Mouse (Mus musculus): ENCODE measurements at regions not wholly inside any gene's neighbourhood (a gene's known extent, or its start where the extent isn't known, plus 50 kb on each side); places are given as distances from the start of the nearest gene placed in this dataset.

DNA sequence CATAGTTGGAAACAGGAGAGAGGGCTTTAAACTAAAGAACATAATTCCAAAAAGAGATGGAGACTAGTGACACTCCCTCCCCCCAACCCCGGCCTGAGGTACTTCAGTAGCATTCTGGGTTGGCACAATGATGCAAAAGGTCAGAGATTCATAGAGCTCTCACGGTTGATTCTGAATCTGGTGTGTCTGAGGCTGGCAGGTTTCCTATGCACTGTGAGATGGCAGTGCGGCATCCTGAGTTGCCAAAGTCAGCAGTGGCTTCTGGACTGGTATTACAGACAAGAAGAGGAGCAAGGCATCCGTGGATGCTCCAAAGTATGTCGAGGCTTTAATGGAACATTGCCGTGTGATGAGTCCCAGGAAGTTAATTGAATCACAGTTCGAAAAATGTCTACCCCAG is 2791.8 kb upstream of the Gm7489 start:
- ATAC-seq (ENCODE audit: poor library complexity, severe bottlenecking): no peak

DNA sequence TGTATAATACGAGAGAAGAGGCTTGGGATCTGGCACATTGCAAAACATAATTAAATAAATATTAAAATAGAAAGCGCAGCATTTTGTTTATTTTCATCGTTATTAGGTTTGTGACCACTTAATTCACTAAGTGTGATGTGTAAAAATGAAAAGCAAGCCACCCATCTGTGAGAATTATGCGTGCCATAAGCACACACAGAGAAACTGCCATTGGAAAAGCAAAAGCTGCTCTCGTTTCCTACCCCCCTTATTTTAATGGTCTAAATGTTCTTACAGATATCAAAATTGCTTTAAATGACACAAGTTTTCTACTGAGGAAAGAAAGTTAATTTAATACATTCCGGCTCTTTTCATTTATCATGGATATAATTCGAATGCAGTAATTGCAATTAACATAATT is 2780.8 kb upstream of the Gm7489 start:
- no peak for ATAC-seq (ENCODE audit: poor library complexity, severe bottlenecking)

DNA sequence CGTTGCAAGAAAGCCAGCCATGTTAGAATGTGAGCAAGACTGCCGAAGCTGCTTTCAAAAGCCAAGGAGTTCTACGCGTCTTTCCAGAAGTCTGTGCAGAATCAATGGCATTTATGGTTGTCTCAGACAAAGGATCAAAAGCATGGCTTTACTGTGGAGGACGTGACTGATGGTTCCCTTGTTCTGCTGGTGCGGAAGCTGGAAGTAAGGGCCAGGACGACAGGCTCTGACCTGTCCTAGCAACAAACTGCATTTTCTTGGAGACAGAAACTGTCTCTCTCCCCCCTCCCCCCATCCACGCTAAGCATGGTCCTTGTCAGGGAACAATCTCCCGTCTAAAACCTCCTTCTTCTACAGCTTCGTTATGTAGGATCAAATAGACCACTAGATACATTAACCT is 2780.3 kb upstream of the Gm7489 start:
- no peak for ATAC-seq (ENCODE audit: poor library complexity, severe bottlenecking)

GRCm38 (mm10) chr15:51104796-51105195 is 2779.9 kb upstream of the Gm7489 start:
- no peak for ATAC-seq (ENCODE audit: poor library complexity, severe bottlenecking)

- ATAC-seq (ENCODE audit: poor library complexity, severe bottlenecking): no peak
Observed at GRCm38 (mm10) chr15:51105359-51106008, 2779.2 kb upstream of the Gm7489 start.

GRCm38 (mm10) chr15:51110186-51110585 is 2774.5 kb upstream of the Gm7489 start:
- no peak for ATAC-seq (ENCODE audit: poor library complexity, severe bottlenecking)

DNA sequence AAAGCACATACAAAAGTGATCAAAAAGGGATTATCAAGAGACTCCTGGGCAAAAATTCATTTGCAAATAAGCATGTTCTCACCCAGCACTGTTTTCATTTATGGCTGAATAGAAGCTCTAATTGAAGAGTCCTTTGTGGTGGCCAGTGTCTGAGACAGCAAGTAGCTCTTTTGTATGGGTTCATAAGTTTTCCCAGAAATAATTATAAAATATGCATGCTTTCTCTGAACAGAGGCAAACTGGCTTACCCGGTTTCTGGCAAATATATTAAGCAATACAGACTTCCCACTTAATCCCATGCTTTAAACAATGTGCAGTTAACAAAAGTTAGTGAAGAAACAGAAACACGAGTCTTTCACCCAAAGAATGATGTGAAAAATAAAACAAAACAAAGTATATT is 2758.8 kb upstream of the Gm7489 start:
- ATAC-seq (ENCODE audit: poor library complexity, severe bottlenecking): no peak

- no peak for ATAC-seq (ENCODE audit: poor library complexity, severe bottlenecking)
Observed at GRCm38 (mm10) chr15:51131017-51131416, 2753.7 kb upstream of the Gm7489 start.

- no peak for ATAC-seq (ENCODE audit: poor library complexity, severe bottlenecking)
Observed at GRCm38 (mm10) chr15:51136121-51136520, 2748.6 kb upstream of the Gm7489 start.

GRCm38 (mm10) chr15:51139507-51139906 is 2745.2 kb upstream of the Gm7489 start:
- no peak for ATAC-seq (ENCODE audit: poor library complexity, severe bottlenecking)

DNA sequence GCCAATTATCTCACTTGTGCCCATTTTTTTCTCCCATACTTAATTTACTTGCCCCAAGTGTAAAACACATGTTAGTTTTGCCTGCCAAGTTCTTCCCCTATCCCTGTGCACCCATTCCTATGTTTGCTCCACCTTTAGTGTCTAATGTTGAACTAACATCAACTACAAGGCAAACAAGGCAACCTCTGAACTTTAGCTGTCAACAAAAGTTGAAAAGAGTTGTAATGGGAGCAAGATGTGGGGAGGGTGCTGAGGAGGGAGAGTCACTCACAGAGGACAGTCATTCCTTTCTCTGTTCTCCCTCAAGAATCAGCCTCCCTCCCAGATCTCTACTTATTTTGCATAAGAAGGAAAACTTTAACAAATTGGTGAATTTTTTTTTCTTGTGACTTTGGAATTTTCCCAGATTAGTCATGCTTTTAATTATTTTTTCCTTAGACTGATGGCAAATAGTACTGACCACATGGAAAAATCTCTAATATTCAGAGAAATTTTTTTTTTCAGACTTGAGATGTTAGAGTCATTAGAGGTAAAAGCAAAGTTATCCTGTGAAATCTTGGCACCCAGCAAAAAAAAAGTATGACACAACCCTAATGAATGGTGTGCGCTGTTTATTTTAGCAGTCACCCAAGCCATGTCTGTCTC is 2710.6 kb upstream of the Gm7489 start:
- no peak for ATAC-seq (ENCODE audit: poor library complexity, severe bottlenecking)

- no peak for ATAC-seq (ENCODE audit: poor library complexity, severe bottlenecking)
Observed at GRCm38 (mm10) chr15:51176466-51176865, 2708.2 kb upstream of the Gm7489 start.

- no peak for ATAC-seq (ENCODE audit: poor library complexity, severe bottlenecking)
Observed at GRCm38 (mm10) chr15:51189134-51189533, 2695.6 kb upstream of the Gm7489 start.

- ATAC-seq (ENCODE audit: poor library complexity, severe bottlenecking): no peak
Observed at GRCm38 (mm10) chr15:51197466-51198158, 2687.1 kb upstream of the Gm7489 start.

- ATAC-seq (ENCODE audit: poor library complexity, severe bottlenecking): no peak
Observed at GRCm38 (mm10) chr15:51203351-51203750, 2681.4 kb upstream of the Gm7489 start.

- ATAC-seq (ENCODE audit: poor library complexity, severe bottlenecking): no peak
Observed at GRCm38 (mm10) chr15:51206050-51206449, 2678.7 kb upstream of the Gm7489 start.

DNA sequence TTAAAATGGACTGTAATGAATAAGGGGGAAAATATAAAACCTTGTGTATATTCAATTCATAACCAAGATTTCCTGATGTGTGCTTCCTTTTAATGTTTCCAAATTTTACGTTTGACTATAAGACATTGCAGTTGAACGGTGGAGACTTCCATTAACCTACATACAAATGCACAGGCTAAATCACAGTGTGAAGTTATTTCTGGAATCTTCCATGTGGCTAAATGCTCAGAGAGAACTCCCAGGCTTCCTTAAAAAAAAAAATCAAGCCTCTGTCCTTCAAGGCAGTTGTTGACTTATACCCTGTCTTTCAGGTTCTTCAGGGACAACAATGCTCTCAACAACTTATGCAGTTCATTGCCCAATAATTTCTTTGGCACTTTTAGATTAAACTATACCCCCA is 2677.9 kb upstream of the Gm7489 start:
- no peak for ATAC-seq (ENCODE audit: poor library complexity, severe bottlenecking)

GRCm38 (mm10) chr15:51234873-51235272 is 2649.8 kb upstream of the Gm7489 start:
- no peak for ATAC-seq (ENCODE audit: poor library complexity, severe bottlenecking)

- ATAC-seq (ENCODE audit: poor library complexity, severe bottlenecking): no peak
Observed at GRCm38 (mm10) chr15:51244596-51244995, 2640.1 kb upstream of the Gm7489 start.

DNA sequence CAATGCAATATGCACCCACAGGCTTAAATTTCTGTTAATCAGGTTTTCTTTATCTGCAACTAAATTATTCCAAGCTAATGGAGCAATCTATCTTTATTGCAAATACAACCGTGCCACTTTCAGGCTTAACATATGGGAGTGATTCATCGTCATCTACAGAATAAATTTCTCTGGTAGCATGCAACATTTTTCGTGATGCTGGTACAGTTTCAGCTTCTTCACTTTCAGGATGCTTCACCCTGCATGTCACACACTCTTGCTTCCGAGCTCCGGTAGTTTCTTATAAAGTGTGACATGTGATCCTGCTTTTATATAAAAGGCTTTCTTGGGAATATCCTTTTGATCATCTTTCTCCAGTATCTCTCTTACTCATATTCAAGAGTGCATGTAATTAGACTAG is 2637.4 kb upstream of the Gm7489 start:
- ATAC-seq (ENCODE audit: poor library complexity, severe bottlenecking): no peak

DNA sequence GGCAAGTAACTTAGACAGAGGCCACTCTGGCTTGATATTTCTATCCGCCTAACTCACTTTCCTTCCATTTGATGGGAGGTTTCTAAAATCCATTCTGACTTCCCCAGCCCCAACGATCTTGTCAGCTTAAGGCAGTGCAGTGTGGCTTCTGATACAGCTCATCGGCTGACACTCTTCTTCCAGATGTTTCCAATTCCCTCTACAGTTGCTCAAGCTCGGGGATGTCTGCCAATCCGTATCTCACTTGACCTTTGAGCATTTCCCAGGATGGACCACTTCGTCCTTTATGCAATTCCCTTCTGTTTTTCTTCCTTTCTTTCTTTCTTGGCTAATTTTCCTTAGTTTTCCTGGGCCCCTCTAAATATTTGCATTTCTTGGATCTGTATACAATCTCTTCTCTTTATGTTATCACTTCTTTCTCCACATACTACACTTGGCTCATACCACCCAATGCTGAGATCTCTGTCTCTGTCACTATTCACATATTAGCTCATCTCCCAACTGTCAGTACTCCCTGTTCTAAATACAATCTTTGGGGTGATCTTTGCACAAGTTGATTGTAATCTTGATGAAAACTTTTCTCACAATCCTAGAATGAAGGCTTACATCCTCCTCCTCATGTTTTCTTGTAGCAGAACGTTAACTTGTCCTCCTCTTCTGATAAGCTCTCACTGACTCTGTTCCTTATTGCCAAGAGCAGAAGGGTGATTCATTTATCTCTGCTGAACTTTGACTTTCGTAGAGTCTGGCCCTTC is 2636.5 kb upstream of the Gm7489 start:
- ATAC-seq (ENCODE audit: poor library complexity, severe bottlenecking): no peak

DNA sequence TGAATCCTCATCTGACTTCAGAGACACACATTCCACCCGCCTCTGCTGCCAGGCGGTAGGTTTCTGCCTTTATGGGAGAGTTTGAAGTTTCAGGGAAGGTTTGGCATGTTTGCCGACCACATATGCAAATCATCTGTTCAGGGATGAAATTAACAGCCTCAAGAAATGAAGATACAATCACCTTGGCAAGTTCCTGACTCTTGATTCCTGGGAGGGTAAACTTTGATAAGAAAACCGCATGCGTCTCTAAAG is 2636.0 kb upstream of the Gm7489 start:
- ATAC-seq (ENCODE audit: poor library complexity, severe bottlenecking): no peak

Data from megakaryocyte, adult 5-6 weeks (primary cell).